In genomic region chr6:143609100-143609499, GRCm38 (mm10) we compare ENCODE assay signal across 9 mouse cellular contexts.
DNase-seq lines count a peak whose midpoint lies in the region; ATAC-seq and TF ChIP-seq lines count a peak whose summit lies in the region.
"Had no signal": no experiment of that assay in that cellular context is flagged by ENCODE, and none has a peak within 500 bp of the region (broad histone marks: within the 10 kb centered on the region; RNA-seq: fewer than 3 reads in every experiment).

No protein-coding gene starts in this region.

- no peaks in the 10 kb centered on the region for H3K36me3 ChIP-seq in hindbrain, embryonic 11.5 days (ENCODE audit: control insufficient read depth, insufficient read depth, low read length)
- H3K36me3 ChIP-seq in hindbrain, embryonic 14.5 days (replicated peaks; ENCODE audit: control insufficient read depth, insufficient read depth) = no peaks in the 10 kb centered on the region
- no peaks in the 10 kb centered on the region for H3K36me3 ChIP-seq in C2C12 (ENCODE audit: control insufficient read depth, insufficient read depth)
- H3K36me3 ChIP-seq in midbrain, embryonic 15.5 days (replicated peaks) = no peaks in the 10 kb centered on the region
- H3K36me3 ChIP-seq: embryonic facial prominence, embryonic 15.5 days had no signal

- H3K4me1 ChIP-seq in hindbrain, embryonic 11.5 days (replicated peaks; ENCODE audit: control insufficient read depth, insufficient read depth, low read length) = no peaks in the 10 kb centered on the region
- H3K4me1 ChIP-seq in hindbrain, embryonic 14.5 days (replicated peaks; ENCODE audit: control insufficient read depth, insufficient read depth, low read length) = no peaks in the 10 kb centered on the region
- H3K4me1 ChIP-seq in midbrain, embryonic 15.5 days = no peaks in the 10 kb centered on the region
- H3K4me1 ChIP-seq: embryonic facial prominence, embryonic 15.5 days had no signal

- H3K79me2 ChIP-seq in C2C12 (ENCODE audit: control insufficient read depth, insufficient read depth) = no peaks in the 10 kb centered on the region

- H3K79me3 ChIP-seq in C2C12 (ENCODE audit: low read depth) = no peaks in the 10 kb centered on the region

- 70% methylated on average over 1 of the region's 1 CpGs for WGBS in hindbrain, embryonic 11.5 days
- 88% methylated on average over 1 of the region's 1 CpGs for WGBS in hindbrain, embryonic 14.5 days
- 87% methylated on average over 1 of the region's 1 CpGs for WGBS in midbrain, embryonic 15.5 days

- in situ Hi-C loops in Patski (cut with MboI; ENCODE audit: low pct_unique_long_range_greater_than_20kb) = loop anchor here (10.0 to 25.0 kb wide), 2 partner anchors 284 to 1353 kb away; no protein-coding TSS in a partner anchor

- 0 out of 2 replicates have a peak, but pooled peaks have one; percentile 33 for ATAC-seq in hindbrain, embryonic 11.5 days (ENCODE audit: low FRiP score)
- ATAC-seq in hindbrain, embryonic 14.5 days (ENCODE audit: low FRiP score) = no peak
- peak; percentile 82 for ATAC-seq in Patski
- ATAC-seq in midbrain, embryonic 15.5 days (replicated peaks) = no peak

- CTCF ChIA-PET in Patski (lab: Charles Lee) = interaction anchor here (1.0 to 1.1 kb wide), 2 partner anchors 12 kb away, joined by 3 to 4 read pairs; no protein-coding TSS in a partner anchor

- POLR2A ChIA-PET in Patski (lab: Charles Lee) = no interaction called here

- H3K4me3 ChIP-seq in hindbrain, embryonic 11.5 days (ENCODE audit: low read depth, low read length) = no peak overlapping the region
- H3K4me3 ChIP-seq in hindbrain, embryonic 14.5 days (replicated peaks; ENCODE audit: low read length) = no peak overlapping the region
- H3K4me3 ChIP-seq in C2C12 (ENCODE audit: insufficient read depth, poor library complexity, severe bottlenecking) = no peak overlapping the region
- no peak overlapping the region for H3K4me3 ChIP-seq in midbrain, embryonic 15.5 days
- H3K4me3 ChIP-seq: embryonic facial prominence, embryonic 15.5 days had no signal

- no peak overlapping the region for H3ac ChIP-seq in C2C12 (ENCODE audit: control insufficient read depth, insufficient read length, low read depth)

- no peaks in the 10 kb centered on the region for H3K27me3 ChIP-seq in hindbrain, embryonic 11.5 days (ENCODE audit: control insufficient read depth, insufficient read depth, low read length)
- no peaks in the 10 kb centered on the region for H3K27me3 ChIP-seq in hindbrain, embryonic 14.5 days (ENCODE audit: control insufficient read depth, insufficient read depth, low read length)
- H3K27me3 ChIP-seq in C2C12 (ENCODE audit: control insufficient read depth, insufficient read depth, insufficient read length) (no peaks in the 10 kb centered on the region), Patski (no peaks in the 10 kb centered on the region)
- H3K27me3 ChIP-seq in midbrain, embryonic 15.5 days (replicated peaks) = no peaks in the 10 kb centered on the region

- DNase-seq in hindbrain, embryonic 11.5 days (ENCODE audit: low spot score) = peak; percentile 41
- no peak for DNase-seq in hindbrain, embryonic 14.5 days (ENCODE audit: low spot score)
- no peak for DNase-seq in Patski (ENCODE audit: low read depth, low spot score)
- peak; percentile 9 to 15 for DNase-seq in heart, postnatal 14 days
- DNase-seq in thymus, postnatal 25 days = peak; percentile 17
- no peak for DNase-seq in layer of hippocampus, adult 8-10 months (ENCODE audit: low spot score in 2 of 2)

- no peak overlapping the region for H3K4me2 ChIP-seq in hindbrain, embryonic 11.5 days (replicated peaks; ENCODE audit: low read depth, low read length)
- no peak overlapping the region for H3K4me2 ChIP-seq in hindbrain, embryonic 14.5 days (replicated peaks)
- no peak overlapping the region for H3K4me2 ChIP-seq in midbrain, embryonic 15.5 days
- H3K4me2 ChIP-seq: embryonic facial prominence, embryonic 15.5 days had no signal

- intact Hi-C loops in heart, postnatal 14 days (cut with DNase I) = loop anchor here (10.0 kb wide), 1 partner anchor 1356 kb away; no protein-coding TSS in a partner anchor

- no peak overlapping the region for H3K9ac ChIP-seq in hindbrain, embryonic 11.5 days (ENCODE audit: low read depth, low read length)
- no peak overlapping the region for H3K9ac ChIP-seq in hindbrain, embryonic 14.5 days
- no peak overlapping the region for H3K9ac ChIP-seq in midbrain, embryonic 15.5 days
- H3K9ac ChIP-seq: embryonic facial prominence, embryonic 15.5 days had no signal

- peak; percentile 66 for TF ChIP-seq CTCF in C2C12 (IDR thresholded peaks at IDR 0.05; ENCODE audit: control insufficient read depth, insufficient read depth, insufficient read length)
- TF ChIP-seq CTCF in Patski (IDR thresholded peaks at IDR 0.05) = peak; percentile 88

- no peaks in the 10 kb centered on the region for H3K9me3 ChIP-seq in hindbrain, embryonic 11.5 days (ENCODE audit: control insufficient read depth, low read length)
- no peaks in the 10 kb centered on the region for H3K9me3 ChIP-seq in hindbrain, embryonic 14.5 days (ENCODE audit: control insufficient read depth, low read length)
- H3K9me3 ChIP-seq in midbrain, embryonic 15.5 days = no peaks in the 10 kb centered on the region
- H3K9me3 ChIP-seq: embryonic facial prominence, embryonic 15.5 days had no signal

- no peak overlapping the region for H3K27ac ChIP-seq in hindbrain, embryonic 11.5 days (ENCODE audit: low read depth, low read length)
- H3K27ac ChIP-seq in hindbrain, embryonic 14.5 days = no peak overlapping the region
- H3K27ac ChIP-seq in midbrain, embryonic 15.5 days = no peak overlapping the region
- H3K27ac ChIP-seq: embryonic facial prominence, embryonic 15.5 days had no signal

TF ChIP-seq in C2C12, 6 proteins besides CTCF, POLR2A, EP300 and RAD21:
- TF ChIP-seq CEBPB (IDR thresholded peaks at IDR 0.05; ENCODE audit: low read depth) = no peak
- TF ChIP-seq USF1 (IDR thresholded peaks at IDR 0.05; ENCODE audit: low read depth) = no peak
- no peak for TF ChIP-seq MYOG (IDR thresholded peaks at IDR 0.05; ENCODE audit: control insufficient read depth, extremely low read depth, insufficient read length)
TF ChIP-seq in C2C12: peak in this region for 0.

Comparison
In these comparisons a context has a peak if more than half of its experiments do, and no peak if none do; other contexts are left out.
1. ATAC-seq: peak in hindbrain, embryonic 11.5 days (single experiment) and Patski (single experiment); none in hindbrain, embryonic 14.5 days (single experiment) and midbrain, embryonic 15.5 days (single experiment).
2. DNase-seq: peak in hindbrain, embryonic 11.5 days (single experiment), heart, postnatal 14 days (2 of 2) and thymus, postnatal 25 days (single experiment); none in hindbrain, embryonic 14.5 days (single experiment), Patski (single experiment) and layer of hippocampus, adult 8-10 months (0 of 2).